Mouse (Mus musculus) heart, embryonic 13.5 days (tissue): ENCODE results near the gene Klk1b1. TPM values are rescaled to one million over a fixed set of nuclear protein-coding genes. Genes with fewer than 3 reads are reported as not detected.

Experiments used
- ATAC-seq: fragments of 200-750 bp; cut with Nextera tagmentation; 2 replicates; pipeline ENCODE4 v1.8.0; 2017; ENCODE audit warnings: moderate TSS enrichment; ENCODE audit not compliant: insufficient number of reproducible peaks, low FRiP score, low TSS enrichment; ENCODE audit errors: extremely low read depth
- H3K27ac ChIP-seq: fragments of 300-500 bp; sonication (generic); replicated peaks from 2 replicates; pipeline ENCODE4 v1.5.1; 2015; ENCODE audit warnings: moderate library complexity, mild to moderate bottlenecking, inconsistent platforms
- H3K27me3 ChIP-seq: fragments of 300-500 bp; sonication (generic); replicated peaks from 2 replicates; pipeline ENCODE4 v1.6.1; 2015; ENCODE audit warnings: mild to moderate bottlenecking, inconsistent platforms
- H3K36me3 ChIP-seq: fragments of 300-500 bp; sonication (generic); 2 replicates; pipeline ENCODE4 v1.6.1; 2015; ENCODE audit warnings: mild to moderate bottlenecking, inconsistent platforms
- H3K4me1 ChIP-seq: fragments of 300-500 bp; sonication (generic); 2 replicates; pipeline ENCODE4 v1.6.1; 2015; ENCODE audit warnings: inconsistent platforms
- H3K4me2 ChIP-seq: fragments of 300-500 bp; sonication (generic); 2 replicates; pipeline ENCODE4 v1.6.1; 2015; ENCODE audit warnings: inconsistent platforms, mild to moderate bottlenecking, moderate library complexity
- H3K4me3 ChIP-seq: fragments of 300-500 bp; sonication (generic); 2 replicates; pipeline ENCODE4 v1.5.1; 2015; ENCODE audit warnings: moderate library complexity, mild to moderate bottlenecking, inconsistent platforms
- H3K9ac ChIP-seq: fragments of 300-500 bp; sonication (generic); 2 replicates; pipeline ENCODE4 v1.6.1; 2015; ENCODE audit warnings: inconsistent platforms, mild to moderate bottlenecking, moderate library complexity
- H3K9me3 ChIP-seq: fragments of 300-500 bp; sonication (generic); 2 replicates; pipeline ENCODE4 v1.6.1; 2016; ENCODE audit warnings: inconsistent platforms
- WGBS: fragments of 180-500 bp; shearing (Covaris S2); methylation state at CpG from one replicate; pipeline ENCODE4 v1.1.7; 2015; ENCODE audit warnings: mixed read lengths; 5-methylcytosine and 5-hydroxymethylcytosine counted together
- polyA plus RNA-seq: library from polyadenylated mRNA; unstranded; fragments of >200 nt; fragmentation: Nextera tagmentation; extraction: Ambion mirVana; gene quantifications from 2 replicates; pipeline ENCODE4 v1.2.1, GENCODE M21; 2015

Gene Klk1b1
- not detected in 2 replicates for polyA plus RNA-seq

- H3K36me3 ChIP-seq, result no peaks in the 10 kb centered on the region
These were observed at the start of gene Klk1b1 for GRCm38 (mm10) chr7:43966451-43966850. TSS of gene Klk1b1 (plus strand) at chr7:43966751.

GRCm38 (mm10) chr7:43918426-43918825, 48.1 kb upstream of the Klk1b1 start:
- H3K27ac ChIP-seq, result no peak overlapping the region
- 0 out of 2 replicates have a peak, but pooled peaks cover 16% of the 10 kb centered on the region for H3K27me3 ChIP-seq
- no peaks in the 10 kb centered on the region for H3K4me1 ChIP-seq
- ATAC-seq, result no peak
- no peaks in the 10 kb centered on the region for H3K36me3 ChIP-seq
- H3K4me3 ChIP-seq, result no peak overlapping the region
- no peaks in the 10 kb centered on the region for H3K9me3 ChIP-seq
- 76% methylated on average over 13 of the region's 13 CpGs for WGBS
- H3K9ac ChIP-seq, result no peak overlapping the region
- H3K4me2 ChIP-seq, result no peak overlapping the region

More at GRCm38 (mm10) chr7:43966451-43966850, at the start of gene Klk1b1:
- Histone ChIP-seq H3K4me3 (no peak within 1 kb of the TSS), H3K9ac (no peak within 1 kb of the TSS), H3K9me3 (no peaks in the 10 kb centered on the region), H3K27me3 (no peaks in the 10 kb centered on the region; the same call in 1 of the 2 replicates), H3K4me2 (no peak within 1 kb of the TSS), H3K4me1 (no peaks in the 10 kb centered on the region), H3K27ac (no peak within 1 kb of the TSS)
- no peak for ATAC-seq
- WGBS, result 60% methylated on average over 3 of the region's 3 CpGs

- no peak overlapping the region for H3K4me2 ChIP-seq
- H3K4me3 ChIP-seq, result no peak overlapping the region
- H3K27me3 ChIP-seq, result 0 out of 2 replicates have a peak, but pooled peaks cover 16% of the 10 kb centered on the region
- 61% methylated on average over 8 of the region's 8 CpGs for WGBS
- H3K36me3 ChIP-seq, result no peaks in the 10 kb centered on the region
- no peaks in the 10 kb centered on the region for H3K9me3 ChIP-seq
- H3K27ac ChIP-seq, result no peak overlapping the region
- H3K4me1 ChIP-seq, result no peaks in the 10 kb centered on the region
- no peak for ATAC-seq
- no peak overlapping the region for H3K9ac ChIP-seq
These were observed 47.7 kb upstream of the Klk1b1 start for GRCm38 (mm10) chr7:43918871-43919270.

GRCm38 (mm10) chr7:43919559-43920451, 46.7 kb upstream of the Klk1b1 start:
- ATAC-seq, result no peak
- Histone ChIP-seq H3K27ac (no peak overlapping the region), H3K36me3 (no peaks in the 10 kb centered on the region), H3K27me3 (0 out of 2 replicates have a peak, but pooled peaks cover 16% of the 10 kb centered on the region), H3K4me3 (no peak overlapping the region), H3K9me3 (no peaks in the 10 kb centered on the region), H3K9ac (no peak overlapping the region; the same call in 1 of the 2 replicates), H3K4me1 (no peaks in the 10 kb centered on the region), H3K4me2 (no peak overlapping the region)
- WGBS, result 24% methylated on average over 14 of the region's 14 CpGs

GRCm38 (mm10) chr7:43920582-43920981, 46.0 kb upstream of the Klk1b1 start:
- Histone ChIP-seq H3K9ac (no peak overlapping the region), H3K4me3 (no peak overlapping the region), H3K4me2 (no peak overlapping the region), H3K27me3 (0 out of 2 replicates have a peak, but pooled peaks cover 16% of the 10 kb centered on the region), H3K4me1 (no peaks in the 10 kb centered on the region), H3K27ac (no peak overlapping the region), H3K36me3 (no peaks in the 10 kb centered on the region), H3K9me3 (no peaks in the 10 kb centered on the region)
- ATAC-seq, result no peak
- 71% methylated on average over 3 of the region's 3 CpGs for WGBS

- WGBS, result 74% methylated on average over 6 of the region's 6 CpGs
- ATAC-seq, result no peak
- Histone ChIP-seq H3K27ac (no peak overlapping the region), H3K9ac (no peak overlapping the region), H3K9me3 (no peaks in the 10 kb centered on the region), H3K27me3 (0 out of 2 replicates have a peak, but pooled peaks cover 15% of the 10 kb centered on the region), H3K36me3 (no peaks in the 10 kb centered on the region), H3K4me1 (no peaks in the 10 kb centered on the region), H3K4me2 (no peak overlapping the region), H3K4me3 (no peak overlapping the region)
These were observed 45.5 kb upstream of the Klk1b1 start for GRCm38 (mm10) chr7:43921087-43921486.

GRCm38 (mm10) chr7:43921941-43922340, 44.6 kb upstream of the Klk1b1 start:
- H3K9me3 ChIP-seq, result no peaks in the 10 kb centered on the region
- H3K27ac ChIP-seq, result no peak overlapping the region
- WGBS, result 63% methylated on average over 2 of the region's 2 CpGs
- no peak overlapping the region for H3K4me3 ChIP-seq
- H3K4me2 ChIP-seq, result no peak overlapping the region
- no peaks in the 10 kb centered on the region for H3K36me3 ChIP-seq
- 0 out of 2 replicates have a peak, but pooled peaks cover 12% of the 10 kb centered on the region for H3K27me3 ChIP-seq
- H3K9ac ChIP-seq, result no peak overlapping the region
- no peaks in the 10 kb centered on the region for H3K4me1 ChIP-seq
- ATAC-seq, result no peak

- H3K9ac ChIP-seq, result no peak overlapping the region
- 0 out of 2 replicates have a peak, but pooled peaks cover 6% of the 10 kb centered on the region for H3K27me3 ChIP-seq
- no peaks in the 10 kb centered on the region for H3K4me1 ChIP-seq
- H3K4me2 ChIP-seq, result no peak overlapping the region
- ATAC-seq, result no peak
- 49% methylated on average over 5 of the region's 5 CpGs for WGBS
- H3K4me3 ChIP-seq, result no peak overlapping the region
- no peaks in the 10 kb centered on the region for H3K36me3 ChIP-seq
- H3K9me3 ChIP-seq, result no peaks in the 10 kb centered on the region
- H3K27ac ChIP-seq, result no peak overlapping the region
These were observed 40.6 kb upstream of the Klk1b1 start for GRCm38 (mm10) chr7:43925985-43926384.

GRCm38 (mm10) chr7:43928521-43928920, 38.0 kb upstream of the Klk1b1 start:
- Histone ChIP-seq H3K4me3 (no peak overlapping the region), H3K9me3 (no peaks in the 10 kb centered on the region), H3K36me3 (no peaks in the 10 kb centered on the region), H3K4me2 (no peak overlapping the region), H3K9ac (no peak overlapping the region), H3K27me3 (no peaks in the 10 kb centered on the region), H3K27ac (no peak overlapping the region), H3K4me1 (no peaks in the 10 kb centered on the region)
- ATAC-seq, result no peak
- 47% methylated on average over 4 of the region's 4 CpGs for WGBS

GRCm38 (mm10) chr7:43932337-43932736, 34.2 kb upstream of the Klk1b1 start:
- H3K27me3 ChIP-seq, result 0 out of 2 replicates have a peak, but pooled peaks cover 3% of the 10 kb centered on the region
- no peak overlapping the region for H3K27ac ChIP-seq
- WGBS, result 43% methylated on average over 4 of the region's 4 CpGs
- H3K9me3 ChIP-seq, result no peaks in the 10 kb centered on the region
- no peak for ATAC-seq
- no peak overlapping the region for H3K4me3 ChIP-seq
- H3K36me3 ChIP-seq, result no peaks in the 10 kb centered on the region
- H3K4me1 ChIP-seq, result no peaks in the 10 kb centered on the region
- H3K4me2 ChIP-seq, result no peak overlapping the region
- H3K9ac ChIP-seq, result no peak overlapping the region

GRCm38 (mm10) chr7:43933440-43933839, 33.1 kb upstream of the Klk1b1 start, which contains the start of gene Klk15:
TSS of gene Klk15 (plus strand) at chr7:43933740.
- Histone ChIP-seq H3K4me2 (no peak within 1 kb of the TSS), H3K27ac (no peak within 1 kb of the TSS), H3K9ac (no peak within 1 kb of the TSS), H3K4me1 (no peaks in the 10 kb centered on the region), H3K4me3 (no peak within 1 kb of the TSS), H3K27me3 (0 out of 2 replicates have a peak, but pooled peaks cover 3% of the 10 kb centered on the region), H3K9me3 (no peaks in the 10 kb centered on the region), H3K36me3 (no peaks in the 10 kb centered on the region)
- no peak for ATAC-seq
- 78% methylated on average over 3 of the region's 3 CpGs for WGBS
